Mouse (Mus musculus) small intestine, adult 2 months (tissue): Measurements from ENCODE around the gene Samhd1.

Experiments used
- CTCF ChIP-seq: fragments of 200-500 bp; IDR thresholded peaks from 2 replicates; pipeline ENCODE4 v1.5.1; 2012; ENCODE audit warnings: low read depth, mild to moderate bottlenecking, control low read depth, inconsistent platforms, low read length, moderate library complexity, mixed read lengths; ENCODE audit not compliant: insufficient replicate concordance, insufficient read length; ENCODE audit errors: extremely low read depth
- POLR2A ChIP-seq: fragments of 200-500 bp; IDR thresholded peaks from 2 replicates; pipeline ENCODE4 v1.6.1; 2012; ENCODE audit warnings: low read depth, mild to moderate bottlenecking, control low read depth, inconsistent platforms, low read length, moderate library complexity

GRCm38 (mm10) chr2:157164101-157164500 is 29.0 kb upstream of the Samhd1 start:
- TF ChIP-seq POLR2A = no peak
- TF ChIP-seq CTCF = no peak
